Mouse (Mus musculus) hindbrain, embryonic 13.5 days (tissue): ENCODE measurements at regions not wholly inside any gene's neighbourhood (a gene's known extent, or its start where the extent isn't known, plus 50 kb on each side); places are given as distances from the start of the nearest gene placed in this dataset.
A peak's percentile ranks its signal among the peaks of the same experiment; 100 is the strongest.

Source experiments
- ATAC-seq: fragments of 200-750 bp; cut with Nextera tagmentation; 2 replicates; pipeline ENCODE4 v1.8.0; 2017; ENCODE audit warnings: moderate TSS enrichment; ENCODE audit not compliant: low FRiP score
- H3K27ac ChIP-seq: fragments of 300-500 bp; sonication (generic); 2 replicates; pipeline ENCODE4 v1.5.1; 2015; ENCODE audit warnings: inconsistent platforms, mild to moderate bottlenecking, moderate library complexity
- H3K27me3 ChIP-seq: fragments of 300-500 bp; sonication (generic); 2 replicates; pipeline ENCODE4 v1.6.1; 2015; ENCODE audit warnings: mild to moderate bottlenecking, inconsistent platforms
- H3K36me3 ChIP-seq: fragments of 300-500 bp; sonication (generic); 2 replicates; pipeline ENCODE4 v1.6.1; 2015; ENCODE audit warnings: mild to moderate bottlenecking, inconsistent platforms
- H3K4me1 ChIP-seq: fragments of 300-500 bp; sonication (generic); replicated peaks from 2 replicates; pipeline ENCODE4 v1.6.1; 2015; ENCODE audit warnings: inconsistent platforms
- H3K4me2 ChIP-seq: fragments of 300-500 bp; sonication (generic); 2 replicates; pipeline ENCODE4 v1.6.1; 2015; ENCODE audit warnings: inconsistent platforms, mild to moderate bottlenecking, moderate library complexity
- H3K4me3 ChIP-seq: fragments of 300-500 bp; sonication (generic); 2 replicates; pipeline ENCODE4 v1.5.1; 2015; ENCODE audit warnings: mild to moderate bottlenecking, inconsistent platforms
- H3K9ac ChIP-seq: fragments of 300-500 bp; sonication (generic); 2 replicates; pipeline ENCODE4 v1.6.1; 2015; ENCODE audit warnings: mild to moderate bottlenecking, inconsistent platforms
- H3K9me3 ChIP-seq: fragments of 300-500 bp; sonication (generic); 2 replicates; pipeline ENCODE4 v1.6.1; 2016; ENCODE audit warnings: inconsistent platforms
- WGBS: fragments of 180-500 bp; shearing (Covaris S2); methylation state at CpG from one replicate; pipeline ENCODE4 v1.1.7; 2015; 5-methylcytosine and 5-hydroxymethylcytosine counted together

DNA sequence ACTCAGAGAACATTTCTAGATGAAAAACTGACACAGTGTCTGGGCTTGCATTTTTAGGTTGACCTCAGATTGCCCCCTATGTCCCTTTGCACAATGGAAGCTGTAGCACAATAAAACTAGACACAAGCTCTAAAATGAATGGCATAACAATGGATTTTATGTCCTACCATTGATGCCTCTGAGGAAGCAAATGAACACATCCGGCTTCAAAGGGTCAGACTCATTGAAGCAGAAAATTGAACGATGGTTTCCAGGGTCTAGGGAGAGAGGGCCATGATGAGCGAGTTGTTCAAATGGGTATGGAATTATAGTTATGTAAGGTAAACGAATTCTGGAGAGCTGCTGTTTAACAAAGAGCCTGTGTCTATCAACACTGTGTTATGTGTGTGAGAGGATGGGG is 1455.1 kb upstream of the Gm6569 start:
- Histone ChIP-seq H3K4me1 (peaks cover 18% of the 10 kb centered on the region), H3K27me3 (no peaks in the 10 kb centered on the region), H3K4me3 (no peak overlapping the region), H3K9ac (no peak overlapping the region), H3K4me2 (no peak overlapping the region), H3K9me3 (no peaks in the 10 kb centered on the region), H3K36me3 (no peaks in the 10 kb centered on the region), H3K27ac (no peak overlapping the region)
- no peak for ATAC-seq
- WGBS = 19% methylated on average over 4 of the region's 4 CpGs

DNA sequence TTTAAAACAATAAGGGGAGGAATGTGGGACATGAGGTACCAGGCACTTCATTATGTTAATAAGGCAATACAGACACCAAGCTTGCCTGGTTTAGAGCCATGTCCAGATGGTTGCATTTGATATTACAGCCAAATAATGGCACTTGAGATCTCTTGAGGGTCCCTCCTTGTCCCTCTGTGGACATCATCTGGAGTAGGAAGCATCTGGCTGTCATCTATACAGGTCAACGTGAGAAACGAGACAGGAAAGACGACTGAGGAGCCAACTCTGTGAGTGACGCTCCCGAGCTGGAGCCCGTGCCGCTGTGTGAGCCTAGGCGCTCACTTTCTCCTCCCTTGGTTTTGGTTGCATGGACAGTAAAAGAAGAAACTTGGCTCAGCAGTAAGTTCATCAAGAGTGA is 1453.2 kb upstream of the Gm6569 start:
- peak overlapping the region; percentile 73 for H3K27ac ChIP-seq
- no peaks in the 10 kb centered on the region for H3K9me3 ChIP-seq
- H3K4me2 ChIP-seq = no peak overlapping the region
- peaks cover 18% of the 10 kb centered on the region for H3K4me1 ChIP-seq
- no peaks in the 10 kb centered on the region for H3K36me3 ChIP-seq
- no peaks in the 10 kb centered on the region for H3K27me3 ChIP-seq
- WGBS = 55% methylated on average over 8 of the region's 8 CpGs
- ATAC-seq = no peak
- no peak overlapping the region for H3K4me3 ChIP-seq
- no peak overlapping the region for H3K9ac ChIP-seq

DNA sequence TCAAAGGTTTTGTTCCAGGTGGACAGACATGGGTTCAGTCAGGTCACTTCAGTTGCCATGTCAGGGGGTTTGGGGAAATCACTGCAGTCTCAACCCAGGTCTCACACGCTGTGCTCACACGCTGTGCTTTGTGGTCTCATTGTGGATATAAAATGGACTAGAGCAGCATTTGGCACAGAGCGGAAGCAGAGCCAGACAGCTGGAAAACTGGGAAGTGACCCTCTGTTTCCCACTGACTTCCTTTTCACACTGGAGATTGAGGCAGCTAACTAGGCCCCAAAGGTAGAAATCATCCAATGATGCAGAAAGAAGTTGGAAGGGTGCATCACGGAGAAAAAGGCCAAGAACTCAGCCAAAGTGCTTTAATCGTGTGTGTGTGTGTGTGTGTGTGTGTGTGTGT is 1452.6 kb upstream of the Gm6569 start:
- peak overlapping the region; percentile 73 for H3K27ac ChIP-seq
- no peak overlapping the region for H3K4me3 ChIP-seq
- peaks cover 18% of the 10 kb centered on the region for H3K4me1 ChIP-seq
- no peak overlapping the region for H3K4me2 ChIP-seq
- no peak overlapping the region for H3K9ac ChIP-seq
- no peaks in the 10 kb centered on the region for H3K9me3 ChIP-seq
- no peak for ATAC-seq
- H3K36me3 ChIP-seq = no peaks in the 10 kb centered on the region
- WGBS = 80% methylated on average over 5 of the region's 5 CpGs
- H3K27me3 ChIP-seq = no peaks in the 10 kb centered on the region

- peak overlapping the region; percentile 75 for H3K27ac ChIP-seq
These were observed 1451.8 kb upstream of the Gm6569 start for GRCm38 (mm10) chr15:72382521-72382920.

GRCm38 (mm10) chr15:72383062-72383461 is 1451.3 kb upstream of the Gm6569 start:
- H3K4me2 ChIP-seq = no peak overlapping the region
- H3K9ac ChIP-seq = no peak overlapping the region
- H3K4me1 ChIP-seq = peaks cover 18% of the 10 kb centered on the region
- H3K36me3 ChIP-seq = no peaks in the 10 kb centered on the region
- no peak overlapping the region for H3K4me3 ChIP-seq
- ATAC-seq = no peak
- H3K27ac ChIP-seq = peak overlapping the region; percentile 36
- WGBS = 71% methylated on average over 3 of the region's 3 CpGs
- no peaks in the 10 kb centered on the region for H3K27me3 ChIP-seq
- no peaks in the 10 kb centered on the region for H3K9me3 ChIP-seq

More at GRCm38 (mm10) chr15:72382521-72382920, 1451.8 kb upstream of the Gm6569 start:
- Histone ChIP-seq H3K9ac (no peak overlapping the region), H3K27me3 (no peaks in the 10 kb centered on the region), H3K4me1 (peaks cover 18% of the 10 kb centered on the region), H3K4me3 (no peak overlapping the region), H3K4me2 (no peak overlapping the region), H3K36me3 (no peaks in the 10 kb centered on the region), H3K9me3 (no peaks in the 10 kb centered on the region)
- 64% methylated on average over 6 of the region's 6 CpGs for WGBS
- ATAC-seq = peak; percentile 37; the same call in 1 of the 2 replicates

DNA sequence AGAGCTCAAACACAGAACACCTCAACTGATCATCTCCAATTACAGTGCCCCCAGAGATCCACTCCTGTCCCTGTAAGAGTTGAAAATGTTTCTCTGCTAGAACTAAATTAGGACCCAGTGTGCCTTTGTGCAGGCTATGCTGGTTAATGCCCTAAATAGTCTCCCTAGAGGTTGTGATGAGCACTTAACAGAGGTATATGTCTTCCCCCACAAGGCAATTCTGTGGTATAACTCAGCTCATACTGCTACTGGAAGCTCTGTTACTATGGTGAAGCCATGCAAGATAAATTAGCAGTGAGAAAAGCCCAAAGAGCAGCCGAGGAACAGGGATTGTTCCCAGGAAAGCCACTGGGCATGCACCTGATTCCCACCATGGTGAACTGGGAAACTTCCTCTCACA is 1450.9 kb upstream of the Gm6569 start:
- no peaks in the 10 kb centered on the region for H3K27me3 ChIP-seq
- 39% methylated on average over 1 of the region's 1 CpGs for WGBS
- H3K4me2 ChIP-seq = no peak overlapping the region
- peaks cover 18% of the 10 kb centered on the region for H3K4me1 ChIP-seq
- H3K36me3 ChIP-seq = no peaks in the 10 kb centered on the region
- peak; percentile 47; the same call in 1 of the 2 replicates for ATAC-seq
- H3K27ac ChIP-seq = peak overlapping the region; percentile 36
- no peak overlapping the region for H3K9ac ChIP-seq
- no peaks in the 10 kb centered on the region for H3K9me3 ChIP-seq
- no peak overlapping the region for H3K4me3 ChIP-seq

DNA sequence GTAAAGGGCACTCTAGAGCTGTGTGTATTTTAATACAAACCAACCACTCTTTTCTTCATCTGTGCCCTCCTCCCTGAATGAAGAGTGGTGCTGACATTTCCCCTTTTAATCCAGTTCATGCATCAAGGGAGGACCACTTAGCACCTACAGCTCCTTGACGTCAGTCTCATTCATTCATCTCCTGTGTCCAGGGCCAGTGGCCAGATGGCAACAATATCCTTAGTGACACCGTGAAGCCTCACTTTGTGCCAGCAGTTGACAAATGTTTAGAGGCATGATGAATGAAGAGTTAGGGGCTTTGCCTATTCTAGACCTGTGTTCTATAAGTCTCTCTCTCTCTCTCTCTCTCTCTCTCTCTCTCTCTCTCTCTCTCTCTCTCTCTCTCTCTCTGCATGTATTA is 1441.1 kb upstream of the Gm6569 start:
- H3K4me2 ChIP-seq = no peak overlapping the region
- ATAC-seq = no peak
- 38% methylated on average over 2 of the region's 2 CpGs for WGBS

DNA sequence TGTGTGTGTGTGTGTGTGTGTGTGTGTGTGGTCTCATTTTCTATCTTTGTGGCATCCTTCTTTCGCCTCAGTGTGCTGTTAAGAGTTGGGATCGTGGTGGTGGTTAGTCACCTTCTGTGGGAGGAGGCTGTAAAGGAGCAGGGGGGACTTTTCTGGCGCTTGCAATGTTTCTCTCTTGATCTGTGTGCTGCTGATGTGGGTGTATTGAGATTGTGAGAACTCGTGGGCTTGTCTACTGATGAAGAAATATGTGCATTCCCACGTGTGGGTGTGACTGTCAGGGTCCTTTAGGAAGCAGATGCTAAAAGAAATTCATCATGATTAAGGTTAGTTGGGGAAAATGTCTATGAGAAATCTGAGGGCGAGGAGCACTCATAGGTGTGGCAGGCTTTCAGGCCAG is 1422.4 kb upstream of the Gm6569 start:
- no peaks in the 10 kb centered on the region for H3K27me3 ChIP-seq
- H3K4me1 ChIP-seq = no peaks in the 10 kb centered on the region
- WGBS = 80% methylated on average over 6 of the region's 6 CpGs
- no peaks in the 10 kb centered on the region for H3K9me3 ChIP-seq
- H3K27ac ChIP-seq = no peak overlapping the region
- H3K36me3 ChIP-seq = no peaks in the 10 kb centered on the region
- no peak overlapping the region for H3K4me2 ChIP-seq
- ATAC-seq = no peak
- no peak overlapping the region for H3K9ac ChIP-seq
- no peak overlapping the region for H3K4me3 ChIP-seq

More for the DNA sequence above, 1441.1 kb upstream of the Gm6569 start:
- H3K4me3 ChIP-seq = no peak overlapping the region
- H3K4me1 ChIP-seq = no peaks in the 10 kb centered on the region
- no peak overlapping the region for H3K27ac ChIP-seq
- no peaks in the 10 kb centered on the region for H3K27me3 ChIP-seq
- H3K9me3 ChIP-seq = no peaks in the 10 kb centered on the region
- H3K36me3 ChIP-seq = no peaks in the 10 kb centered on the region
- no peak overlapping the region for H3K9ac ChIP-seq
